Mouse (Mus musculus) heart, embryonic 10.5 days (tissue): Measurements from ENCODE around the gene Ephb1. TPM values are rescaled to one million over a fixed set of nuclear protein-coding genes. Genes with fewer than 3 reads are reported as not detected.

Experiments used
- DNase-seq: peaks from one replicate; pipeline ENCODE4 v3.0.0-alpha.2; 2017; ENCODE audit warnings: low spot score
- H3K27ac ChIP-seq: fragments of 300-500 bp; sonication (generic); 2 replicates; pipeline ENCODE4 v1.5.1; 2016; ENCODE audit warnings: mild to moderate bottlenecking
- H3K27me3 ChIP-seq: fragments of 300-500 bp; sonication (generic); 2 replicates; pipeline ENCODE4 v1.6.1; 2016; ENCODE audit warnings: mild to moderate bottlenecking; ENCODE audit not compliant: poor library complexity, insufficient read depth, severe bottlenecking
- H3K36me3 ChIP-seq: fragments of 300-500 bp; sonication (generic); 2 replicates; pipeline ENCODE4 v1.6.1; 2016; ENCODE audit warnings: mild to moderate bottlenecking, moderate library complexity
- H3K4me1 ChIP-seq: fragments of 300-500 bp; sonication (generic); 2 replicates; pipeline ENCODE4 v1.6.1; 2016; ENCODE audit warnings: mild to moderate bottlenecking
- H3K4me3 ChIP-seq: fragments of 300-500 bp; sonication (generic); 2 replicates; pipeline ENCODE4 v1.5.1; 2016; ENCODE audit warnings: mild to moderate bottlenecking, moderate library complexity
- H3K9me3 ChIP-seq: fragments of 300-500 bp; sonication (generic); 2 replicates; pipeline ENCODE4 v1.6.1; 2016; ENCODE audit warnings: mild to moderate bottlenecking, moderate library complexity
- WGBS: fragments of 180-500 bp; shearing (Covaris S2); methylation state at CpG from one replicate; pipeline ENCODE4 v1.1.7; 2016; 5-methylcytosine and 5-hydroxymethylcytosine counted together
- polyA plus RNA-seq: library from polyadenylated mRNA; unstranded; fragments of >200 nt; fragmentation: Nextera tagmentation; extraction: Ambion mirVana; gene quantifications from 2 replicates; pipeline ENCODE4 v1.2.1, GENCODE M21; 2016

Gene Ephb1
- polyA plus RNA-seq, 1 experiment from 2014 or later: 1.3 TPM

- WGBS: 83% methylated on average over 3 of the region's 3 CpGs
- H3K9me3 ChIP-seq: no peaks in the 10 kb centered on the region
- no peaks in the 10 kb centered on the region for H3K36me3 ChIP-seq
- H3K27ac ChIP-seq: no peak overlapping the region
- peaks cover 32% of the 10 kb centered on the region; the same call in 1 of the 2 replicates for H3K27me3 ChIP-seq
- H3K4me1 ChIP-seq: no peaks in the 10 kb centered on the region
- no peak for DNase-seq
- H3K4me3 ChIP-seq: no peak overlapping the region
Observed at GRCm38 (mm10) chr9:102291230-102291629, 63.3 kb downstream of the Ephb1 start.

- Histone ChIP-seq H3K27me3 (peaks cover 21% of the 10 kb centered on the region; the same call in 1 of the 2 replicates), H3K36me3 (no peaks in the 10 kb centered on the region), H3K9me3 (peaks cover 2% of the 10 kb centered on the region; the same call in 1 of the 2 replicates), H3K4me1 (no peaks in the 10 kb centered on the region), H3K4me3 (no peak overlapping the region), H3K27ac (no peak overlapping the region)
- 89% methylated on average over 3 of the region's 3 CpGs for WGBS
- DNase-seq: no peak
Observed at GRCm38 (mm10) chr9:102288356-102288755, 66.1 kb downstream of the Ephb1 start.

- Histone ChIP-seq H3K4me1 (0 out of 2 replicates have a peak, but pooled peaks cover 4% of the 10 kb centered on the region), H3K9me3 (no peaks in the 10 kb centered on the region), H3K27ac (no peak overlapping the region), H3K4me3 (no peak overlapping the region), H3K36me3 (no peaks in the 10 kb centered on the region), H3K27me3 (peaks cover 42% of the 10 kb centered on the region)
- DNase-seq: peak; percentile 62
- 80% methylated on average over 3 of the region's 3 CpGs for WGBS
Observed at GRCm38 (mm10) chr9:102275931-102276330, 78.6 kb downstream of the Ephb1 start.

- peaks cover 60% of the 10 kb centered on the region for H3K27me3 ChIP-seq
Observed at GRCm38 (mm10) chr9:102274016-102274415, 80.5 kb downstream of the Ephb1 start.

GRCm38 (mm10) chr9:102273469-102273808 lies 81.1 kb downstream of the Ephb1 start:
- no peaks in the 10 kb centered on the region for H3K9me3 ChIP-seq
- no peak overlapping the region for H3K27ac ChIP-seq
- 0 out of 2 replicates have a peak, but pooled peaks cover 4% of the 10 kb centered on the region for H3K4me1 ChIP-seq
- H3K27me3 ChIP-seq: peaks cover 66% of the 10 kb centered on the region
- DNase-seq: peak; percentile 58
- 64% methylated on average over 6 of the region's 6 CpGs for WGBS
- H3K4me3 ChIP-seq: no peak overlapping the region
- no peaks in the 10 kb centered on the region for H3K36me3 ChIP-seq

More at GRCm38 (mm10) chr9:102274016-102274415, 80.5 kb downstream of the Ephb1 start:
- DNase-seq: no peak
- Histone ChIP-seq H3K9me3 (no peaks in the 10 kb centered on the region), H3K36me3 (no peaks in the 10 kb centered on the region), H3K27ac (no peak overlapping the region), H3K4me3 (no peak overlapping the region), H3K4me1 (0 out of 2 replicates have a peak, but pooled peaks cover 4% of the 10 kb centered on the region)
- WGBS: 57% methylated on average over 8 of the region's 8 CpGs

GRCm38 (mm10) chr9:102272731-102273468 lies 81.6 kb downstream of the Ephb1 start:
- Histone ChIP-seq H3K27me3 (peaks cover 71% of the 10 kb centered on the region), H3K36me3 (no peaks in the 10 kb centered on the region), H3K9me3 (no peaks in the 10 kb centered on the region), H3K4me1 (0 out of 2 replicates have a peak, but pooled peaks cover 9% of the 10 kb centered on the region), H3K27ac (no peak overlapping the region), H3K4me3 (no peak overlapping the region)
- WGBS: 69% methylated on average over 5 of the region's 5 CpGs
- no peak for DNase-seq

- 79% methylated on average over 5 of the region's 5 CpGs for WGBS
- H3K36me3 ChIP-seq: no peaks in the 10 kb centered on the region
- H3K4me1 ChIP-seq: peaks cover 15% of the 10 kb centered on the region; the same call in 1 of the 2 replicates
- no peak overlapping the region for H3K27ac ChIP-seq
- peaks cover 87% of the 10 kb centered on the region for H3K27me3 ChIP-seq
- H3K4me3 ChIP-seq: no peak overlapping the region
- no peaks in the 10 kb centered on the region for H3K9me3 ChIP-seq
- no peak for DNase-seq
Observed at GRCm38 (mm10) chr9:102270496-102270895, 84.0 kb downstream of the Ephb1 start.

GRCm38 (mm10) chr9:102267311-102268027 lies 87.0 kb downstream of the Ephb1 start:
- H3K9me3 ChIP-seq: no peaks in the 10 kb centered on the region
- no peak for DNase-seq
- peak overlapping the region; percentile 54 for H3K4me3 ChIP-seq
- no peak overlapping the region for H3K27ac ChIP-seq
- no peaks in the 10 kb centered on the region for H3K36me3 ChIP-seq
- peaks cover 91% of the 10 kb centered on the region for H3K27me3 ChIP-seq
- 1% methylated on average over 18 of the region's 18 CpGs for WGBS
- H3K4me1 ChIP-seq: peaks cover 12% of the 10 kb centered on the region; the same call in 1 of the 2 replicates

GRCm38 (mm10) chr9:102263760-102264159 lies 90.7 kb downstream of the Ephb1 start:
- Histone ChIP-seq H3K27ac (no peak overlapping the region), H3K9me3 (no peaks in the 10 kb centered on the region), H3K4me1 (peaks cover 27% of the 10 kb centered on the region), H3K36me3 (no peaks in the 10 kb centered on the region), H3K27me3 (peaks cover 88% of the 10 kb centered on the region), H3K4me3 (no peak overlapping the region)
- 61% methylated on average over 7 of the region's 7 CpGs for WGBS
- DNase-seq: no peak

GRCm38 (mm10) chr9:102262100-102262501 lies 92.4 kb downstream of the Ephb1 start:
- peaks cover 17% of the 10 kb centered on the region for H3K4me1 ChIP-seq
- DNase-seq: peak; percentile 89
- no peak overlapping the region for H3K27ac ChIP-seq
- no peaks in the 10 kb centered on the region for H3K9me3 ChIP-seq
- 7% methylated on average over 4 of the region's 4 CpGs for WGBS
- peaks cover 88% of the 10 kb centered on the region for H3K27me3 ChIP-seq
- no peaks in the 10 kb centered on the region for H3K36me3 ChIP-seq
- H3K4me3 ChIP-seq: no peak overlapping the region

GRCm38 (mm10) chr9:102261511-102261910 lies 93.0 kb downstream of the Ephb1 start:
- H3K9me3 ChIP-seq: no peaks in the 10 kb centered on the region
- H3K36me3 ChIP-seq: no peaks in the 10 kb centered on the region
- WGBS: 21% methylated on average over 9 of the region's 9 CpGs
- DNase-seq: no peak
- peaks cover 17% of the 10 kb centered on the region for H3K4me1 ChIP-seq
- peaks cover 88% of the 10 kb centered on the region for H3K27me3 ChIP-seq
- no peak overlapping the region for H3K4me3 ChIP-seq
- H3K27ac ChIP-seq: no peak overlapping the region

GRCm38 (mm10) chr9:102256407-102256806 lies 98.1 kb downstream of the Ephb1 start:
- no peak overlapping the region for H3K4me3 ChIP-seq
- H3K27ac ChIP-seq: no peak overlapping the region
- no peaks in the 10 kb centered on the region for H3K36me3 ChIP-seq
- no peaks in the 10 kb centered on the region for H3K9me3 ChIP-seq
- DNase-seq: no peak
- peaks cover 5% of the 10 kb centered on the region for H3K4me1 ChIP-seq
- peaks cover 88% of the 10 kb centered on the region for H3K27me3 ChIP-seq
- 86% methylated on average over 5 of the region's 5 CpGs for WGBS

- H3K4me1 ChIP-seq: no peaks in the 10 kb centered on the region; the same call in 1 of the 2 replicates
- no peak for DNase-seq
- H3K36me3 ChIP-seq: no peaks in the 10 kb centered on the region
- no peaks in the 10 kb centered on the region for H3K9me3 ChIP-seq
- no peak overlapping the region for H3K4me3 ChIP-seq
- H3K27ac ChIP-seq: no peak overlapping the region
- WGBS: 85% methylated on average over 6 of the region's 6 CpGs
- peaks cover 85% of the 10 kb centered on the region for H3K27me3 ChIP-seq
Observed at GRCm38 (mm10) chr9:102255803-102256202, 98.7 kb downstream of the Ephb1 start.
